Mouse (Mus musculus) limb, embryonic 11.5 days (tissue): ENCODE data around the gene Pnma1. TPM values are rescaled to one million over a fixed set of nuclear protein-coding genes. Genes with fewer than 3 reads are reported as not detected.
A peak's percentile ranks its signal among the peaks of the same experiment; 100 is the strongest.

Source experiments
- ATAC-seq: fragments of 200-750 bp; cut with Nextera tagmentation; 2 replicates; pipeline ENCODE4 v1.8.0; 2017; ENCODE audit warnings: low read depth; ENCODE audit not compliant: insufficient number of reproducible peaks, low FRiP score, low TSS enrichment
- DNase-seq: peaks from one replicate; pipeline ENCODE4 v3.0.0-alpha.2; 2015; ENCODE audit warnings: low spot score
- H3K27ac ChIP-seq: fragments of 300-500 bp; sonication (generic); replicated peaks from 2 replicates; pipeline ENCODE4 v1.5.1; 2014; ENCODE audit warnings: low read depth, mild to moderate bottlenecking, low read length
- H3K27me3 ChIP-seq: fragments of 300-500 bp; sonication (generic); 2 replicates; pipeline ENCODE4 v1.6.1; 2014; ENCODE audit warnings: mild to moderate bottlenecking, low read length, mixed read lengths; ENCODE audit not compliant: control insufficient read depth, insufficient read depth
- H3K36me3 ChIP-seq: fragments of 300-500 bp; sonication (generic); 2 replicates; pipeline ENCODE4 v1.6.1; 2014; ENCODE audit warnings: mild to moderate bottlenecking, low read length, moderate library complexity, mixed read lengths; ENCODE audit not compliant: control insufficient read depth, insufficient read depth
- H3K4me1 ChIP-seq: fragments of 300-500 bp; sonication (generic); 2 replicates; pipeline ENCODE4 v1.6.1; 2014; ENCODE audit warnings: low read length, mixed read lengths; ENCODE audit not compliant: control insufficient read depth, insufficient read depth
- H3K4me2 ChIP-seq: fragments of 300-500 bp; sonication (generic); 2 replicates; pipeline ENCODE4 v1.6.1; 2014; ENCODE audit warnings: low read depth, mild to moderate bottlenecking, moderate library complexity; ENCODE audit not compliant: severe bottlenecking
- H3K4me3 ChIP-seq: fragments of 300-500 bp; sonication (generic); 2 replicates; pipeline ENCODE4 v1.5.1; 2014; ENCODE audit warnings: low read depth, low read length
- H3K9ac ChIP-seq: fragments of 300-500 bp; sonication (generic); 2 replicates; pipeline ENCODE4 v1.6.1; 2014; ENCODE audit warnings: mild to moderate bottlenecking, low read length
- H3K9me3 ChIP-seq: fragments of 300-500 bp; sonication (generic); 2 replicates; pipeline ENCODE4 v1.6.1; 2016; ENCODE audit warnings: low read length; ENCODE audit not compliant: control insufficient read depth
- WGBS: fragments of 180-500 bp; shearing (Covaris S2); extraction: QIAGEN DNeasy Blood & Tissue Kit; methylation state at CpG from one replicate; pipeline ENCODE4 v1.1.7; 2014; 5-methylcytosine and 5-hydroxymethylcytosine counted together
- polyA plus RNA-seq: library from polyadenylated mRNA; unstranded; fragments of >200 nt; fragmentation: Nextera tagmentation; extraction: Ambion mirVana; gene quantifications from 2 replicates; pipeline ENCODE4 v1.2.1, GENCODE M21; 2014

Gene Pnma1
- polyA plus RNA-seq, 1 experiment from 2014 or later: 0.99 TPM

- H3K4me1 ChIP-seq: no peaks in the 10 kb centered on the region
- H3K9me3 ChIP-seq: no peaks in the 10 kb centered on the region
- no peaks in the 10 kb centered on the region for H3K27me3 ChIP-seq
- no peak overlapping the region for H3K27ac ChIP-seq
- 87% methylated on average over 4 of the region's 4 CpGs for WGBS
- H3K4me3 ChIP-seq: no peak overlapping the region
- H3K36me3 ChIP-seq: peaks cover 2% of the 10 kb centered on the region; the same call in 1 of the 2 replicates
- H3K9ac ChIP-seq: no peak overlapping the region
- no peak overlapping the region for H3K4me2 ChIP-seq
- DNase-seq (no peak), ATAC-seq (no peak)
These were observed 7.0 kb downstream of the Pnma1 start for GRCm38 (mm10) chr12:84141271-84141670.

GRCm38 (mm10) chr12:84140135-84140534 lies 8.2 kb downstream of the Pnma1 start:
- no peaks in the 10 kb centered on the region for H3K4me1 ChIP-seq
- no peak for DNase-seq
- H3K36me3 ChIP-seq: peaks cover 2% of the 10 kb centered on the region; the same call in 1 of the 2 replicates
- no peak overlapping the region for H3K4me2 ChIP-seq
- WGBS: 70% methylated on average over 4 of the region's 4 CpGs
- no peak overlapping the region for H3K9ac ChIP-seq
- no peak for ATAC-seq
- H3K9me3 ChIP-seq: no peaks in the 10 kb centered on the region
- no peak overlapping the region for H3K27ac ChIP-seq
- H3K4me3 ChIP-seq: no peak overlapping the region
- H3K27me3 ChIP-seq: no peaks in the 10 kb centered on the region

GRCm38 (mm10) chr12:84137131-84137530 lies 11.2 kb downstream of the Pnma1 start:
- H3K9me3 ChIP-seq: no peaks in the 10 kb centered on the region
- no peak for DNase-seq
- 96% methylated on average over 7 of the region's 7 CpGs for WGBS

GRCm38 (mm10) chr12:84132265-84132664 lies 16.0 kb downstream of the Pnma1 start:
- 56% methylated on average over 3 of the region's 3 CpGs for WGBS
- no peak overlapping the region for H3K4me2 ChIP-seq
- no peaks in the 10 kb centered on the region for H3K9me3 ChIP-seq
- H3K4me1 ChIP-seq: no peaks in the 10 kb centered on the region
- H3K9ac ChIP-seq: no peak overlapping the region
- H3K4me3 ChIP-seq: no peak overlapping the region
- peaks cover 4% of the 10 kb centered on the region; the same call in 1 of the 2 replicates for H3K36me3 ChIP-seq
- H3K27me3 ChIP-seq: no peaks in the 10 kb centered on the region
- peak; percentile 66 for DNase-seq
- no peak overlapping the region for H3K27ac ChIP-seq
- no peak for ATAC-seq

More at GRCm38 (mm10) chr12:84137131-84137530, 11.2 kb downstream of the Pnma1 start:
- H3K9ac ChIP-seq: no peak overlapping the region
- no peak overlapping the region for H3K4me3 ChIP-seq
- H3K27ac ChIP-seq: no peak overlapping the region
- no peaks in the 10 kb centered on the region for H3K4me1 ChIP-seq
- H3K4me2 ChIP-seq: no peak overlapping the region
- no peaks in the 10 kb centered on the region for H3K27me3 ChIP-seq
- peaks cover 2% of the 10 kb centered on the region; the same call in 1 of the 2 replicates for H3K36me3 ChIP-seq
- no peak for ATAC-seq

- Histone ChIP-seq H3K4me3 (no peak overlapping the region), H3K27ac (no peak overlapping the region), H3K9me3 (no peaks in the 10 kb centered on the region), H3K36me3 (peaks cover 2% of the 10 kb centered on the region; the same call in 1 of the 2 replicates), H3K4me1 (no peaks in the 10 kb centered on the region), H3K4me2 (no peak overlapping the region), H3K27me3 (no peaks in the 10 kb centered on the region), H3K9ac (no peak overlapping the region)
- ATAC-seq (no peak), DNase-seq (no peak)
- 93% methylated on average over 8 of the region's 8 CpGs for WGBS
These were observed 18.4 kb downstream of the Pnma1 start for GRCm38 (mm10) chr12:84129931-84130330.

GRCm38 (mm10) chr12:84128576-84128975 lies 19.7 kb downstream of the Pnma1 start:
- WGBS: 87% methylated on average over 6 of the region's 6 CpGs
- ATAC-seq: no peak
- Histone ChIP-seq H3K27ac (no peak overlapping the region), H3K4me2 (no peak overlapping the region), H3K4me1 (no peaks in the 10 kb centered on the region), H3K4me3 (no peak overlapping the region), H3K9me3 (no peaks in the 10 kb centered on the region), H3K36me3 (peaks cover 2% of the 10 kb centered on the region; the same call in 1 of the 2 replicates), H3K9ac (no peak overlapping the region), H3K27me3 (no peaks in the 10 kb centered on the region)
- no peak for DNase-seq

GRCm38 (mm10) chr12:84126899-84127298 lies 21.4 kb downstream of the Pnma1 start:
- Histone ChIP-seq H3K4me3 (no peak overlapping the region), H3K4me1 (no peaks in the 10 kb centered on the region), H3K27ac (no peak overlapping the region), H3K27me3 (no peaks in the 10 kb centered on the region), H3K36me3 (peaks cover 2% of the 10 kb centered on the region; the same call in 1 of the 2 replicates), H3K9me3 (no peaks in the 10 kb centered on the region), H3K9ac (no peak overlapping the region), H3K4me2 (no peak overlapping the region)
- 82% methylated on average over 2 of the region's 2 CpGs for WGBS
- no peak for DNase-seq
- no peak for ATAC-seq

GRCm38 (mm10) chr12:84125892-84126291 lies 22.4 kb downstream of the Pnma1 start:
- Histone ChIP-seq H3K9ac (no peak overlapping the region), H3K27me3 (no peaks in the 10 kb centered on the region), H3K4me1 (no peaks in the 10 kb centered on the region), H3K27ac (no peak overlapping the region), H3K36me3 (no peaks in the 10 kb centered on the region), H3K9me3 (no peaks in the 10 kb centered on the region), H3K4me3 (no peak overlapping the region), H3K4me2 (no peak overlapping the region)
- ATAC-seq (no peak), DNase-seq (no peak)
- WGBS: 83% methylated on average over 12 of the region's 12 CpGs

GRCm38 (mm10) chr12:84119584-84119983 lies 28.7 kb downstream of the Pnma1 start:
- Histone ChIP-seq H3K4me1 (0 out of 2 replicates have a peak, but pooled peaks cover 3% of the 10 kb centered on the region), H3K9ac (no peak overlapping the region), H3K4me3 (no peak overlapping the region), H3K4me2 (no peak overlapping the region), H3K9me3 (no peaks in the 10 kb centered on the region), H3K27me3 (no peaks in the 10 kb centered on the region), H3K27ac (no peak overlapping the region), H3K36me3 (no peaks in the 10 kb centered on the region)
- DNase-seq (no peak), ATAC-seq (no peak)
- WGBS: 96% methylated on average over 5 of the region's 5 CpGs
